Mouse (Mus musculus): ENCODE measurements around the gene Arhgef28. TPM values are rescaled to one million over a fixed set of nuclear protein-coding genes. Genes with fewer than 3 reads are reported as not detected.
"Not testable (repeated sequence)": the region's sequence is repeated elsewhere in the genome, so short reads cannot be mapped to it uniquely, and the experiment has no call there.

The Arhgef28 gene
- polyA plus RNA-seq, 1 experiment from 2014 or later: 0.40 TPM

DNA sequence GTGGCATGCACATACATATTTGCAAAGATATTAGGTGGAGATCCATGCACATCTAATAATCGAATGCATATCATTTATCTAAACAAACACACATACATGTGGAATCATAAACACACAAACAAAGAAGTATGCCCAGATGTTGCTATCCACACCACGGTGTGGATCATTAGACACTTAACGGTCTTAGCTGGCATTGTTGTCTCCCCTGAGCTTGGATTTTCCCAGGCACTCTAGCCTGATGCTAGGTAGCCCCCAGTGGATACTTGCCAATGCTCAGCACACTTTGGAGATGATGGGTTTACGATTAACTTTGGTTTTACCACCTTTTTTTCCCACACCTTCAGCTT is 85.1 kb downstream of the Arhgef28 start:
- WGBS (ENCODE audit: insufficient replicate concordance): 64% methylated on average over 4 of the region's 4 CpGs
- Histone ChIP-seq H3K9me3 (replicated peaks) (no peaks in the 10 kb centered on the region), H3K4me1 (replicated peaks) (peaks cover 12% of the 10 kb centered on the region), H3K36me3 (no peaks in the 10 kb centered on the region), H3K27me3 (peaks cover 1% of the 10 kb centered on the region; the same call in 1 of the 2 replicates), H3K27ac (no peak overlapping the region), H3K9ac (no peak overlapping the region), H3K4me2 (no peak overlapping the region), H3K4me3 (replicated peaks) (no peak overlapping the region)
- no peak for DNase-seq
- no peak for ATAC-seq (ENCODE audit: low read depth)

GRCm38 (mm10) chr13:98120356-98121123 is 85.7 kb downstream of the Arhgef28 start:
- no peak for ATAC-seq (ENCODE audit: low read depth)
- H3K4me2 ChIP-seq: no peak overlapping the region

GRCm38 (mm10) chr13:98118291-98118690 is 87.9 kb downstream of the Arhgef28 start:
- no peak overlapping the region for H3K9ac ChIP-seq
- H3K4me3 ChIP-seq (replicated peaks): no peak overlapping the region
- ATAC-seq (ENCODE audit: low read depth) (no peak), DNase-seq (no peak)
- no peaks in the 10 kb centered on the region for H3K4me1 ChIP-seq (replicated peaks)
- H3K9me3 ChIP-seq (replicated peaks): no peaks in the 10 kb centered on the region
- no peaks in the 10 kb centered on the region for H3K36me3 ChIP-seq
- no peaks in the 10 kb centered on the region; the same call in 1 of the 2 replicates for H3K27me3 ChIP-seq
- WGBS (ENCODE audit: insufficient replicate concordance): 53% methylated on average over 4 of the region's 4 CpGs
- no peak overlapping the region for H3K4me2 ChIP-seq
- no peak overlapping the region for H3K27ac ChIP-seq

More at GRCm38 (mm10) chr13:98120356-98121123, 85.7 kb downstream of the Arhgef28 start:
- DNase-seq: no peak
- H3K27me3 ChIP-seq: no peaks in the 10 kb centered on the region; the same call in 1 of the 2 replicates
- H3K9me3 ChIP-seq (replicated peaks): no peaks in the 10 kb centered on the region
- H3K36me3 ChIP-seq: no peaks in the 10 kb centered on the region
- 65% methylated on average over 11 of the region's 11 CpGs for WGBS (ENCODE audit: insufficient replicate concordance)
- no peak overlapping the region for H3K4me3 ChIP-seq (replicated peaks)
- H3K27ac ChIP-seq: no peak overlapping the region
- H3K9ac ChIP-seq: no peak overlapping the region
- H3K4me1 ChIP-seq (replicated peaks): peaks cover 12% of the 10 kb centered on the region

DNA sequence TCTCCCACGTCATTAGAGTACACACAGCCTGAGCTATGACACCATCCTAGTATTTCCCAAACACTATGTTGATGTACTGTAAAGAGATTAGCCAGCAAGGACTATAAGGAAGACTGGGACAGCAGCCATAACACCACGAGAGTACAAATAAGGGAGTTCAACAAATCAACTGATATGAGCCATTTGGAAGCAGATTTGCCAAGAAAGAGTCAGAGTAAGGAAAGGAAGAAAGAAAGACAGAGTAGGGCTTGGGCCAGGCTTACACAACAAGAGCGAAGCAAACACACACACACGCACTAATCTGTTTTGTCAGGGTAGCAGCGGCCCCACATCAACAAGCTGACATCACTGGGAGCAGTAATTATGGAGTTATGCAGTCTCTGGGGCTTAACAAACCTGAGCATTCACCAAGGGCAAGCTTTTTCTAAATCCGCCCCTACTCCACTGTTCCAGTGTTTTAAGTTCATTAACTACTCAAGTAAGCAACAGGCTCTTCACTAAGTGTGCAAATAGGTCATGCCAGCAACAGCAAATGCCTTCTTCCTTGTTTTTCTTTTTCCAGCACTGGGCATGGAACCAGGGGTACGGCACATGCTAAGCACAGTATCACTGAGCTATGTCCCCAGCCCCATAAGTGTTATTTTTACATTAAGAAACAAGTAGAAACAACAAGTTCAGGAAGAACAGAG is 88.5 kb downstream of the Arhgef28 start:
- Histone ChIP-seq H3K27ac (no peak overlapping the region), H3K27me3 (no peaks in the 10 kb centered on the region; the same call in 1 of the 2 replicates), H3K4me2 (no peak overlapping the region), H3K9me3 (replicated peaks) (no peaks in the 10 kb centered on the region), H3K4me3 (replicated peaks) (no peak overlapping the region), H3K36me3 (no peaks in the 10 kb centered on the region), H3K9ac (no peak overlapping the region), H3K4me1 (replicated peaks) (no peaks in the 10 kb centered on the region)
- DNase-seq (no peak), ATAC-seq (ENCODE audit: low read depth) (no peak)
- WGBS (ENCODE audit: insufficient replicate concordance): 66% methylated on average over 7 of the region's 7 CpGs

- 61% methylated on average over 6 of the region's 6 CpGs for WGBS (ENCODE audit: insufficient replicate concordance)
- no peak for DNase-seq
- ATAC-seq (ENCODE audit: low read depth): 0 out of 2 replicates have a peak, but pooled peaks have one; percentile 23
Measured at GRCm38 (mm10) chr13:98115650-98116049, 90.6 kb downstream of the Arhgef28 start.

GRCm38 (mm10) chr13:98115051-98115450 is 91.2 kb downstream of the Arhgef28 start:
- Histone ChIP-seq H3K27ac (no peak overlapping the region), H3K4me1 (replicated peaks) (no peaks in the 10 kb centered on the region), H3K9ac (no peak overlapping the region), H3K4me2 (no peak overlapping the region), H3K9me3 (replicated peaks) (no peaks in the 10 kb centered on the region), H3K4me3 (replicated peaks) (no peak overlapping the region), H3K27me3 (no peaks in the 10 kb centered on the region), H3K36me3 (no peaks in the 10 kb centered on the region)
- 67% methylated on average over 4 of the region's 4 CpGs for WGBS (ENCODE audit: insufficient replicate concordance)
- ATAC-seq (ENCODE audit: low read depth) (no peak), DNase-seq (no peak)

More at GRCm38 (mm10) chr13:98115650-98116049, 90.6 kb downstream of the Arhgef28 start:
- Histone ChIP-seq H3K4me2 (no peak overlapping the region), H3K9me3 (replicated peaks) (no peaks in the 10 kb centered on the region), H3K4me3 (replicated peaks) (no peak overlapping the region), H3K27me3 (no peaks in the 10 kb centered on the region), H3K9ac (no peak overlapping the region), H3K27ac (no peak overlapping the region), H3K4me1 (replicated peaks) (no peaks in the 10 kb centered on the region), H3K36me3 (no peaks in the 10 kb centered on the region)

DNA sequence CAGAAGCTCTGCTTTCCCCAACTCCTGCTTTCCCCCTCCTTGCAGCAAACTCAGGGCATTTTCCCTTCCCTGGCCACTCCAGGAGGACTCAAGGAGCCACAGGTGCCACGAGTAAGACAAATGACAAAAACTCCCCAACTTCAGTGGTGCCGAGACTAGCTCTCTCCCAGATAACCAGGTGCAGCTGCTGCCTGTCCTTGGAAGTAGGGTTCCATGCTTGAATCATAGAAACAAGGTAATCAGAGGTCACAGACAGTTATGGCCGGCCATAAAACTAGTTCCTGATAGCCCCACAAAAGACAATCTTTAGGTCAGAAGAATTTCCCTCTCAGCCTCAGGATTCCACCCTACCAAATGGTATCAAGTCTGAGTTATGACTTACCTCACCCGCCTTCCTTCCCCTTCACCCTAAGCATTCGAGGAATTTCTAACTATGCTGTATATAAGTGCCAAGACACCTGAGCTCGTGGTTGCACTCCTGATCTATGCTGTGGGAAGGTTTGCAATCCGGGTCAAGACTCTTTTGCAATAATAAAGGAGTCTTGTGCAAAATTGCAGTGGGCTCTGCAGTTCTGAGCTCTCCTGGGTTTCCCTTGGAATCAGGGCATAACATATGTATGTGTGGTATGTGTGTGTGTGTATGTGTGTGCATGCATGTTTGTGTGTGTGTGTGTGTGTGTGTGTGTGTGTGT is 93.3 kb downstream of the Arhgef28 start:
- H3K4me2 ChIP-seq: no peak overlapping the region
- no peaks in the 10 kb centered on the region for H3K4me1 ChIP-seq (replicated peaks)
- H3K36me3 ChIP-seq: no peaks in the 10 kb centered on the region
- H3K4me3 ChIP-seq (replicated peaks): no peak overlapping the region
- H3K9me3 ChIP-seq (replicated peaks): no peaks in the 10 kb centered on the region
- H3K27ac ChIP-seq: no peak overlapping the region
- no peaks in the 10 kb centered on the region for H3K27me3 ChIP-seq
- H3K9ac ChIP-seq: no peak overlapping the region
- DNase-seq (no peak), ATAC-seq (ENCODE audit: low read depth) (no peak)
- 46% methylated on average over 7 of the region's 7 CpGs for WGBS (ENCODE audit: insufficient replicate concordance)

GRCm38 (mm10) chr13:98111531-98111930 is 94.7 kb downstream of the Arhgef28 start:
- H3K27me3 ChIP-seq: no peaks in the 10 kb centered on the region
- H3K9ac ChIP-seq: no peak overlapping the region
- DNase-seq (no peak), ATAC-seq (ENCODE audit: low read depth) (no peak)
- H3K4me2 ChIP-seq: no peak overlapping the region
- WGBS (ENCODE audit: insufficient replicate concordance): 74% methylated on average over 5 of the region's 5 CpGs
- H3K4me3 ChIP-seq (replicated peaks): no peak overlapping the region
- H3K9me3 ChIP-seq (replicated peaks): no peaks in the 10 kb centered on the region
- no peaks in the 10 kb centered on the region for H3K4me1 ChIP-seq (replicated peaks)
- H3K36me3 ChIP-seq: no peaks in the 10 kb centered on the region
- no peak overlapping the region for H3K27ac ChIP-seq

- H3K27ac ChIP-seq: no peak overlapping the region
- no peaks in the 10 kb centered on the region for H3K36me3 ChIP-seq
- DNase-seq (no peak), ATAC-seq (ENCODE audit: low read depth) (no peak)
- no peak overlapping the region for H3K4me3 ChIP-seq (replicated peaks)
- no peaks in the 10 kb centered on the region for H3K9me3 ChIP-seq (replicated peaks)
- H3K9ac ChIP-seq: no peak overlapping the region
- H3K27me3 ChIP-seq: no peaks in the 10 kb centered on the region
- H3K4me1 ChIP-seq (replicated peaks): no peaks in the 10 kb centered on the region
- WGBS (ENCODE audit: insufficient replicate concordance): 54% methylated on average over 2 of the region's 2 CpGs
- no peak overlapping the region for H3K4me2 ChIP-seq
Measured at GRCm38 (mm10) chr13:98111021-98111420, 95.2 kb downstream of the Arhgef28 start.

DNA sequence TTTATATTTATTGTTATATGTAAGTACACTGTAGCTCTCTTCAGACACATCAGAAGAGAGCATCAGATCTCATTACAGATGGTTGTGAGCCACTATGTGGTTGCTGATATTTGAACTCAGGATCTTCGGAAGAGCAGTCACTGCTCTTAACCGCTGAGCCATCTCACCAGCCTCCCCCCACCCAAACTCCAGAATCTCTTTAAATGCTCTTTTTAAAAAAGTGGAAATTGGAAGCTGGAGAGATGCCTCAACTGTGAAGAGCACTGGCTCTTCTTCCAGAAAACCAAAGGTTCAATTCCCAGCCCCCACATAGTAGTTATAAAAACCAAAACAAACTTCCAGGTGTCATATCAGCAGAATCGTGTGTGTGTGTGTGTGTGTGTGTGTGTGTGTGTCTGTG is 97.8 kb downstream of the Arhgef28 start:
- 74% methylated on average over 3 of the region's 3 CpGs for WGBS (ENCODE audit: insufficient replicate concordance)

GRCm38 (mm10) chr13:98107621-98108020 is 98.6 kb downstream of the Arhgef28 start:
- Histone ChIP-seq H3K4me1 (replicated peaks) (no peaks in the 10 kb centered on the region), H3K4me3 (replicated peaks) (no peak overlapping the region), H3K9ac (no peak overlapping the region), H3K27ac (no peak overlapping the region), H3K36me3 (no peaks in the 10 kb centered on the region), H3K4me2 (no peak overlapping the region), H3K9me3 (replicated peaks) (no peaks in the 10 kb centered on the region), H3K27me3 (no peaks in the 10 kb centered on the region)
- DNase-seq (no peak), ATAC-seq (ENCODE audit: low read depth) (no peak)
- WGBS (ENCODE audit: insufficient replicate concordance): 66% methylated on average over 2 of the region's 2 CpGs

More for the DNA sequence above, 97.8 kb downstream of the Arhgef28 start:
- H3K36me3 ChIP-seq; H3K27me3 ChIP-seq; H3K4me3 ChIP-seq (replicated peaks); H3K9me3 ChIP-seq (replicated peaks); H3K27ac ChIP-seq; H3K9ac ChIP-seq; ATAC-seq (ENCODE audit: low read depth); H3K4me1 ChIP-seq (replicated peaks); DNase-seq; H3K4me2 ChIP-seq: not testable (repeated sequence)

Measured in liver, embryonic 13.5 days (tissue).